Mouse (Mus musculus) right cerebral cortex, adult 18-20 months (tissue): Measurements from ENCODE around the gene Hist1h3g.
"Not testable (repeated sequence)": the region's sequence is repeated elsewhere in the genome, so short reads cannot be mapped to it uniquely, and the experiment has no call there.

Source experiments
- DNase-seq: peaks from one replicate; pipeline ENCODE4 v3.0.0; 2022; ENCODE audit warnings: mixed read lengths

Gene Hist1h3g

DNA sequence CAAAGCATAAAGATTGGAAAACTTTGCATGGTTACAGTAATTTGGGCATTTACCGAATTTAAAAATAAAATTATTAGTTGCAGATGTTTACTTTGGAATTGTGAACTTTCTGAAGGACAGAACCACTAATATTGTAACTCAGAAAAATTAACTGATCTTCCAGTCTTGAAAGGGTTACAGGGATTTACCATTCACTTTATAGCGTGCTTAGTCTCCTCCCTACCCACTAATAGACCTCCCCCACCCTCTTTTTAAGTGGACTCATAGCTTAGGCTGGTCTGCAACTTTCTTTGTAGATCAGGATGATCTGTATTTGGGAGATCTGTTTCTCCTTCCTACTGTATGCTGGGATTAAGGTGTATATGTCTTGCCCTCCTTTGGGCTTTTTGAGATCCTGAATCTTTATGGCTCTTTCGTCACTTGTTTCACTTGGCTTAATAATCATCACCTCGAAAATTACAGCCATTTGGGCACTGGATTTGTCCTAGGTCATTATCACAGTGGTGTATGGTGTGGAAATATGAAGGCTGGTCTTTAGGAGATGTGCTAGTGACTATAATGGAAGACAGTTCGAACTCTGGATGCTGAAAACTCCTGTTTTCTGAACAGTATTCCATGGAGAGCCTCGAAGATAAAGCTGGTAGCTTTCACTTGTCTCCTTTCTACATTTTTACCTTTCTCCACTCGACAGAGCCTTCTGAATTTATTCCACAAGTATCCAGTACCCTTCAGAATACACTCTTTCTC lies 1.0 kb downstream of the Hist1h3g start:
- DNase-seq = no peak

DNA sequence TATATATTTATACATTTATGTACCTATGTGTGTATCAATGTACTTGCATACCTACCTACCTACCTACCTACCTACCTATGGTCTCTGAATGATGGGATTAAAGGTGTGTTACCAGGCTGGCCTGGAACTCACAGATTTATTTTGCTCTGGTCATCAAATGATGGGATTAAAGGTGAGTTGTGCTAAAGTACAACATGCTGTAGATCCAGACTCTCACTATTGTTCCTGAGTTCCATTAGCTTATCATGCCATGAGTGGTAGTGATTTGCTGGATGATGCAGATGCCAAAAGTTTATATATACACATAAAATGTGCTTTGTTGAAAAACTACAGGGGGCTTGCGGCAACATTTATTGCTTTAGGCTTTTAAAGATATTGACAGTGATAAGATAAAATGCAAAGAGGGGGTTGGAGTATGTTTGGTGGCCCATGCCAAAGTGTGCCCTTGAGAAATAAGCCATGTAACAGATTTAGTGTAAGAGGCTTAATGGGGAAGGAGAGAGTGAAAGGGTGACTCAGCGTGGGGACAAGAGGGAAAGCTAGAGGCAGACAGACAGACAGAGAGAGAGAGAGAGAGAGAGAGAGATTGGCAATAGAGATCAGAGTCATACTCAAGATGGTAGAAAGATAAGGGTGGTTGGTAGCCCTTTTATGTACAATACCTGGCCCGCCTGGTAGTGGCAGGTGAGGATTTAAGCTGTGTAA lies 1.9 kb downstream of the Hist1h3g start:
- DNase-seq = no peak

DNA sequence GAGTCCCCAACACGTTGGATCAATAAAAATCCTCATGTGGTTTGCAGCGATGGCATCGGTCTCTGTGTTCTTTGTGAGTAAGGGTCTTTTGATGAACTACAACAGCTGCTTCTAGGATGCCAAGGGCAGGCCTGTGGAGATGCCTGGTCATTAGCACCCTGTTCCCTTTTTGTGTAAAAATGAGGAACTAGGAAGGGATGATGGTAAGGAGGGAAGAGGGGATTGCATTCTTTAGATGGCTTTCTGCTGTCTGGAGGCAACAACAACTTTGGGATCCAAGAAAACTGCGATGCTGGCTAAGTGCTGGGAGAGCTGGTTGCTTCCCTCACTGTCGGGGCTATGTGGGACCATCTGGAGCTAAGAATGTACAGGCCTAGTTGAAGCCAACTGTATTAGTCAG lies 3.0 kb downstream of the Hist1h3g start:
- DNase-seq = no peak

DNA sequence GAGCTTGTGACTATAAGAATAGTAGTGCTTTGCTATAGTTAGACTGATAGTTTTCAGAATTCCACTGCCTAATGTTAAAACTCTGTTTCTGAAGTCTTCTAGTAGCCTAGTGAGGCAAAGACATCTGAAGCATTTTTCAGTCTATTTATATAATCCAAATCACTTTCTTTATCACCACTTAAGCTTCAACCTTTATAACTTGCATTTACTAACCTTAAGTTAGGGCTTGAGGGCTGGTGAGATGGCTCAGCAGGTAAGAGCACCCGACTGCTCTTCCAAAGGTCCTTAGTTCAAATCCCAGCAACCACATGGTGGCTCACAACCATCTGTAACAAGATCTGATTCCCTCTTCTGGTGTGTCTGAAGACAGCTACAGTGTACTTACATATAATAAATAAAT lies 4.6 kb downstream of the Hist1h3g start:
- DNase-seq = not testable (repeated sequence)

DNA sequence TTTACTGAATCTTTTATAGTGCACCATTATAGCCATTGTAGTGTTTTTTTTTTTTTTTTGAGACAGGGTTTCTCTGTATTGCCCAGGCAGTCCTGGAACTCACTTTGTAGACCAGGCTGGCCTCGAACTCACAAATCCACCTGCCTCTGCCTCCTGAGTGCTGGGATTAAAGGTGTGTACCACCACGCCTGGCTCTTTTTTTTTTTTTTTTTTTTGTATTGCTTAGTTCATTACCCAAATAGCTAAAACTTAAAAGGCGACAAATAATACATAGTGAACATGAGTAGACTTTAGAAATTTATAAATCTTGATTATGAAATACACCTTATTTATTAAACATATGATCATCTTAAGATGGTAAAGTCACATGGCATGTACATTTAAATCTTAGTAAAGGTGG lies 6.3 kb downstream of the Hist1h3g start:
- DNase-seq = no peak

DNA sequence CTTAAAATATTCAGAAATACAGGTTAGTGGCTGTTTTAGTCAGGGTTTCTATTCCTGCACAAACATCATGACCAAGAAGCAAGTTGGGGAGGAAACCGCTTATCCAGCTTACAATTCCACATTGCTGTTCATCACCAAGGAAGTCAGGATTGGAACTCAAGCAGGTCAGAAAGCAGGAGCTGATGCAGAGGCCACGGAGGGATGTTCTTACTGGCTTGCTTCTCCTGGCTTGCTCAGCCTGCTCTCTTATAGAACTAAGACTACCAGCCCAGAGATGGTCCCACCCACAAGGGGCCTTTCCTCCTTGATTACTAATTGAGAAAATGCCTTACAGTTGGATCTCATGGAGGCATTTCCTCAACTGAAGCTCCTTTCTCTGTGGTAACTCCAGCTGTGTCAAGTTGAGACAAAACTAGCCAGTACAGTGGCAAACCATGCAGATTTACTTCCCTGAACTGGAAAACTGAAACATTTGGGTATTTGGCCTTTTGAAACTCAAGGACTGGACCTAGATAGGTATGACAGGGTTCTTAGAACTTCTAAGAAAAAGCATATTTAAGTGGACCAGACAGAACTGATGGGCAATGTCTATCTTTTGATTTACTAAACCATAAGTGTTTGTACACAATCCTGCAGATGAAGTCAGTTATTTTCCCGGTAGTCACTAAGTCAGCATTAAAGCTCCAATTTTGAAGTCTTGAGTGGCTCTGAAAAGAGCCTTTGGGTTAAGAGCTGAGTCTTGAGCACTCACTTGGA lies 7.2 kb downstream of the Hist1h3g start:
- DNase-seq = not testable (repeated sequence)

DNA sequence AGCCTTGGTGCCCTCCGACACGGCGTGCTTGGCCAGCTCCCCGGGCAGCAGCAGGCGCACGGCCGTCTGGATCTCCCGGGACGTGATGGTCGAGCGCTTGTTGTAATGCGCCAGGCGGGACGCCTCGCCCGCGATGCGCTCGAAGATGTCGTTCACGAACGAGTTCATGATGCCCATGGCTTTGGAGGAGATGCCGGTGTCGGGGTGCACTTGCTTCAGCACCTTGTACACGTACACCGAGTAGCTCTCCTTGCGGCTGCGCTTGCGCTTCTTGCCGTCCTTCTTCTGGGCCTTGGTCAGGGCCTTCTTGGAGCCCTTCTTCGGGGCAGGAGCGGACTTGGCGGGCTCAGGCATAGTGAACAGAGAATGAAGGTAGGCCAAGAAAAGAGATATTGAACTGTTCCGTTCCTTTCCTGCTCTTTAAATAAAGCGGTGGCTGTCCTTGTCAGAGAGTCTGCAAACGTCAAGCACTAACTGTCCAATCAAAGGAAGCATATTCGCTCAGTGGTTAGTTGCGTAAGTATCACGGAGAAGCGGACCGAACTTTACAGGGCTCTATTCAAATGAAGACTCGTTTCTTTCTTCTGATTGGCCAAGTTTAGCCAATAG lies 7.9 kb downstream of the Hist1h3g start, which contains the start of gene Hist1h2bh:
Hist1h2bh (minus strand) TSS at position 394 of the 609 bp plus-strand sequence.
- peak; percentile 89 for DNase-seq

DNA sequence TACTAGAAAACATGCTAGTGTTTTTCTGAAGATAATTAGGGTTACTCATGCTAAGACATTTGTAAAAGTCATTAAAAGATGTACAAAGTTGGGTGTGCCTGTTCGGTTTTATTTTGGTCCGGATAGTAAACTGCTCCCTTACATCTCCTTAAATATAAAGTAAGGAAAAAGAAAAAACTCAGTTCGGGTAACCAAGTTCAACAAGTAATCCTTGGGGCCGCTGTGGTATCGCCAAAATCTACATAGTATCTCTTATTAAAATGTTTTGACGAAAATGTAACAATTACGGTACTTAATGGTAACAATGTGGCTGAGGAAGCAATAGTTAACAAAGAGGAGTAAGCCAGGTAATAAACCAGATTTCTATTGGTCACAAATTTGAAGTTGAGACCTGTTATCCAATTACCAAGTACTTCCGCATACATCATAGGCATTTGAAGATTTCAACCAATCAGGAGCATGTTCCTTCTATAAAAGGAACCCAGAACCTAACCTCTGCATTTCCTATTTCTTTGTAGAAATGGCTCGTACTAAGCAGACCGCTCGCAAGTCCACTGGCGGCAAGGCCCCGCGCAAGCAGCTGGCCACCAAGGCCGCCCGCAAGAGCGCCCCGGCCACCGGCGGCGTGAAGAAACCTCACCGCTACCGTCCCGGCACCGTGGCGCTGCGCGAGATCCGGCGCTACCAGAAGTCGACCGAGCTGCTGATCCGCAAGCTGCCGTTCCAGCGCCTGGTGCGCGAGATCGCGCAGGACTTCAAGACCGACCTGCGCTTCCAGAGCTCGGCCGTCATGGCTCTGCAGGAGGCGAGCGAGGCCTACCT lies 9.0 kb downstream of the Hist1h3g start, which contains the start of gene Hist1h3f:
Hist1h3f (plus strand) TSS at position 88 of the 822 bp plus-strand sequence.
- DNase-seq = peak; percentile 83

DNA sequence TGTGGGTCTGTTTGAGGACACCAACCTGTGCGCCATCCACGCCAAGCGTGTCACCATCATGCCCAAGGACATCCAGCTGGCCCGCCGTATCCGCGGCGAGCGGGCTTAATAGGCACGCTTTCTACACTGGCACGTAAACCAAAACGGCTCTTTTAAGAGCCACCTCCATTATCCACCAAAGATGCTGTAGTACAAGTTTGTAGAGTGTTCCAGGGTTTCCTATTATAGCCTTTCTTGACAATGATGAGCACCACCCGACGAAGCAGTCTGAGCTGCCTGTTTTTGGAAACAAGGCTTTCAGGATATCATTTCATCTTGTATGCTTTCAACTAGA lies 9.5 kb downstream of the Hist1h3g start:
- DNase-seq = not testable (repeated sequence)

DNA sequence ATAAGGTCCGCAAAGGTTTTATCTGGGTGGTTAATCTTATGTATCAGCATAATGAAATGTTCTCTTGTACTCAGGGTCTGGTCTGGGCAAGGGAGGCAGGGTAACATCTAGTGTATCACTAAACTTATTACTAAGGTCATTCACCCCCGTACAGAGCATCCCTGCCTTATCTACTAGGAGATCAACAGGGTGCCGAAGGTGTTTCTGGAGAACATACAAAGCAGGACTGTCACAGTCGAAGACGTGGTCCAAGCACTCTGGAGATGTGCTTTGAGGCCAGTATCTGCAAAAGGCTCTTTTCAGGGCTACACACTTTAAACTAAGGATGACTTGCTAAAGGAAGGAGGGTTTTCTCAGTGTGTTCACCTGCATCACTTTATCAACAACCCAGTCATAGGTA lies 11.5 kb downstream of the Hist1h3g start:
- no peak for DNase-seq

DNA sequence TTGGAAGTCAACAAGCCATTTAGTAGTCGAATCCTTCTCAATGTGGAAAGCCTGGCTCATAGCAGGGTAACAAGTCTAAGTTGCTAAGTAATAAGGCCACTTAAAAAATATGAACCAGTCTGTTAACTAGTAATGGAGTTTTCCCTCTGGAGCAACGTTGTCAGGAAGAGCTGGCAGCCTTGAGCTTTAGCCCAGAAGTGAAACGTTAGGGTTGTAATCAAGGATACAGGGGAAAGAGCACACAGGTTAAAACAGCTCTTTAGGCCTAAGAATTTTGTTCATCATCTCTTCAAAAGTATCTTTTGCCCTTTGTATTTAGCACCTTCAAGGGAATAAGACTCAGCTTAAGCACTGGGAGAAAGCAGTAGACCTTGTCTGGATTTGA lies 15.5 kb downstream of the Hist1h3g start:
- DNase-seq = no peak

DNA sequence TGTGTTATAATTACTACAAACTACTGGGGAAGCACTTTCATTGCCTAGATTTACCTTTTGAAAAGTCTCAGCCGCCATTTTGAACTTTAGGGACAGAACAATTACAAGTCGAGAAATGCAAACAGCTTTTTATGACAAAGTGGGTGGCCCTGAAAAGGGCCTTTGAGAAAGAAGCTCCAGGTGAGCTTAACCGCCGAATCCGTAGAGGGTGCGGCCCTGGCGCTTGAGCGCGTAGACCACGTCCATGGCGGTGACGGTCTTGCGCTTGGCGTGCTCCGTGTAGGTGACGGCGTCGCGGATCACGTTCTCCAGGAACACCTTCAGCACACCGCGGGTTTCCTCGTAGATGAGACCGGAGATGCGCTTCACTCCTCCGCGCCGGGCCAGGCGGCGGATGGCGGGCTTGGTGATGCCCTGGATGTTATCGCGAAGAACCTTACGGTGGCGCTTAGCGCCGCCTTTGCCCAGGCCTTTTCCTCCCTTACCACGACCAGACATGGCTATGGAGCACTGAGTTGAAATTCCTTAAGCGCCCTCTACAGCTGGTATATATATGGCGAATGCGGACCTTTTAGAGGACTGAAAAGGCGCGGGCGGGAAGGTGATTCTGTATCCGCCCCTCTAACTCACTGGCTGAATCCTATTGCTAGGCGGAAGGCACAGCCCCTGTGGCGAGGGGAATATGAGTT lies 16.1 kb downstream of the Hist1h3g start, which contains the start of gene Hist1h4f:
Hist1h4f (minus strand) TSS at position 503 of the 689 bp plus-strand sequence.
- DNase-seq = peak; percentile 93

DNA sequence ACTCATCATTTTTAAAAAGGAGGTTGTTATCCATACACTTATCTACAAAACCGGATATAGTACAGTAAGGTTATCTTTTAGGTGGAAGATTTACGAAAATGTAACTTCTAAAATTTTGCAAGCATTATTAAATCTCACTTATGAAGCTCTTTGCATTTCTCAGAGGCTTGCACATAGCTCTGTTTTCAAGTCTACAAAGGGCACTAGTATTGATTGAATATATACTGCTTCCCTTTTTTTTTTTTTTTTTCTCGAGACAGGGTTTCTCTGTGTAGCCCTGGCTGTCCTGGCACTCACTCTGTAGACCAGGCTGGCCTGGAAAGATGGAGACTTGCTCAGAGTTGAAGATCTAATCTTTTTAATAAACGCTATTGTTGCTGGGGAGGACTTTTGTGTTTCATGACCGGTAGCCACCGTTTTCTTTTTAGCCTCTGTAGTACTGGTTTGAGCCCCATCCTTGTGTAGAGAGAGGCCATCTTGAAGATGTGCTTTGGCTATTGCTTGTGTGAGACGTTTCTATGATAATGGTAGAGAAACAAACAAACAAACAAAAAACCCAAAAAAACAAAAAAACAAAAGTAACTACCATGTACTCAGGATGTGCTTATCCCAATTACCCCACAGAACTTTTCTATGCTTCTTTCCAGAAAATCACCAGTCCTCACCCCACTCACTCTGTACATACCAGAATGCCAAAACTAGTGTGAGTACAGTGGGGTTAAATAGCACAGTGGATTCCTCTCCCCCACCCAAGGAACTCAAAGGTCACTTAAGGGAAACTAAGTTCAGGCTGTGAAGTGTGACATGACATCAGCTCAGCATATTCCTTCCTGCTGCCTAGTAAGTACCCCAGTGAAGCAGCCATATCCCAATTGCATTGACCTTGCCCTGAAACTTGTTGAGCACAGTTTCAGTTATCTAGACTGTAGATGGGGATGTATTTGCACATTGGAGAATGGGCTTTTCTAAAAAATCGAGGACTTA lies 17.0 kb downstream of the Hist1h3g start:
- DNase-seq = no peak

DNA sequence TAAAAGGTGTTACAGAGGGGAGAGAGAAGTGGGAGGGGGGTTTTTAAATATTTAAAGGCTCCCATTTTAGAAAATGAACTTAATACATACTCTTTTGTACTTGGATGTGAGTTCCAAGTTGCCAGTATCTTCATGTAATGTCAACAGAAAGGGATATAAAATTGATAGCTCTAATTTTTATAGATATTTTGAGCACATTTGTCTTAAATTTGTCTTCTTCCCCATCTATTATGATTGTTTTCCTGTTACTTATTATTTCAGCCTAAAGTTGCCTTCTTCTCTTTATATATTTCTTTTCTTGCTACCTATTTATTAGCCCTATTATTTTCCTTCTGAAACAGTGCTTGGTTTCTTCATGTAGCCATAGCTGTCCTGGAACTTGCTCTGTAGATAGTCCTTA lies 17.7 kb downstream of the Hist1h3g start, which contains the start of gene Hist1h1d:
Hist1h1d (plus strand) TSS at position 301 of the 400 bp plus-strand sequence.
- no peak for DNase-seq

DNA sequence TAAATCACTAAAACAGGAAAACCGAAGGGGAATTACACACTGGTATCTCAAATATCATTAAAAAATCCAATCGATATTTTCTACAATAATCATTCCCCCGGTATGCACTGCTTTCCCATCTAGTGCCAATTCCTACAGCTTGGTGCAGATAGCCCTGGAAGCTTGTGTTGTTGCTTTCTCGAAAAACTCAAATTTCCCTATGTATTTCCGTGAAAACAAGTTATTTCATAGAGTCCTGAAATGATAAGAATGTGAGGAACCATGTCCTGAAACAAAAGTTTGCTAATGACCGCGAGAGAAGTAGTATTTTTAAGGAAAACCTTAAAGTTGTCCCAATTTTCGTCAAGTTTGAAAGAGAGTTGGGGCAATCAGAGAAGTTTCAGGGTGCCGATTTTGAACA lies 19.2 kb downstream of the Hist1h3g start:
- no peak for DNase-seq

DNA sequence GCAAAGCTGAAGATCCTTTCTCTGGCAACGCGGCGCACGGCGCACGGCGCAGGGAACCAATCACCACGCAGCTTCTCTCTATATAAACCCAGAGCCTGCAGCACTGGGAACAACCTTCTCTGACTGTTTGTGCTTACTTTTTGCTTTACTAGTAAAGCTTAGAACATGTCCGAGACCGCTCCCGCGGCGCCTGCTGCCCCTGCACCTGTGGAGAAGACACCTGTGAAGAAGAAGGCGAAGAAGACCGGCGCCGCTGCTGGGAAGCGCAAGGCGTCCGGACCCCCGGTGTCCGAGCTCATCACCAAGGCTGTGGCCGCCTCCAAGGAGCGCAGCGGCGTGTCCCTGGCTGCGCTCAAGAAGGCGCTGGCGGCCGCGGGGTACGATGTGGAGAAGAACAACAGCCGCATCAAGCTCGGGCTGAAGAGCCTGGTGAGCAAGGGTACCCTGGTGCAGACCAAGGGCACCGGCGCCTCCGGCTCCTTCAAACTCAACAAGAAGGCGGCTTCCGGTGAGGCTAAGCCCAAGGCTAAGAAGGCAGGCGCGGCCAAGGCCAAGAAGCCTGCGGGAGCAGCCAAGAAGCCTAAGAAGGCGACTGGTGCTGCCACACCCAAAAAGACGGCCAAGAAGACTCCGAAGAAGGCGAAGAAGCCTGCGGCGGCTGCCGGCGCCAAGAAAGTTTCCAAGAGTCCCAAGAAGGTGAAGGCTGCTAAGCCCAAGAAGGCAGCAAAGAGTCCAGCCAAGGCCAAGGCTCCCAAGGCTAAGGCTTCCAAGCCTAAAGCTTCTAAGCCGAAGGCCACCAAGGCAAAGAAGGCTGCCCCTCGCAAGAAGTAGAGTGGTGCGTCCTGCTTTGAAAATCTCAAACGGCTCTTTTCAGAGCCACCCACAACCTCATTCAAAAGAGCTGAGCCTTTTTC lies 20.0 kb downstream of the Hist1h3g start:
- peak; percentile 86 for DNase-seq

DNA sequence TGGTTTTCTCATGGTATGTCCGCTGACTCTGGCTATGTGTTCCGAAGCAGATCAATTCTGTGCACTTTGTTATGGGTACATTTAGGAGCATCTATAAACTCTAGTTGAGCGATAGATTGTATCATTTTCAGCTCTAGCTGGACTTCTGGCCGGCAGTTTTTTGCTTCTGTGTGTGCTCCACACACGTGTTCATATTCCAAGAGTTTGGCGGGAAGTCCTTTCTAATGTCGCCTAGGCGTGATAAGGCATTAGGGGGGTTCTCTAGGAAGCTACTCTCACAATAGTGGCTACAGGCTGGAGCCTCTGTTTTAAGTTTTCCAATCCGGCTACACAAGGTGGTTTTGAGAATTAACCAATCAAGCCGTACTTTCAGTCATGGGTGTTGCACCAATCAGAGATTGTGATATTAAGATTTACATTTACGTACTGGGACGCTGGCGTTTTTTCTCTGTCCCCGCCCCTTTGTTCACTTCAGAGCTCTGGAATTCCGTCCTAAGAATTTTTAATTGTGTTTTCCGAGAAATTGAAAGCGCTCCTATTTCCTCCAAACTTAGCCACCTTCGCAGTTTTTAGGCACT lies 20.7 kb downstream of the Hist1h3g start:
- peak; percentile 80 for DNase-seq

DNA sequence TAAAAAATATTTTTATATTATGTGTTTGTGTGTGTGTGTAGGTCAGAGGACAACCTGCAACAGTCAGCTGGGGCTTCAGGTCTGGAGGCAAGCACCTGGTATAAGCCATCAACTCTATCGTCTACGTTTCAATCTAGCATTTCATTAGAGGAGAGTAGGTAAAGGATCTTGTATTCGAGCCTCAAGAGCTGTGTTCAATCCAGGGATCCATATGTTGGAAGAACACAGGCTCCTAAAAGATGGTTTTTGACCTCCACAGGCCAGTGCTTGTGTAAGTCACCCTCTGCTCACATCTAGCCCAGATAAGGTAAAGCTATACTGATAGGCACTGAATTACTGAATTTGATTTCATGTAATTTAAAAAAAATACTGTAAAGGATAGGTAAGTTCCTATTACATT lies 21.7 kb downstream of the Hist1h3g start:
- DNase-seq = no peak

DNA sequence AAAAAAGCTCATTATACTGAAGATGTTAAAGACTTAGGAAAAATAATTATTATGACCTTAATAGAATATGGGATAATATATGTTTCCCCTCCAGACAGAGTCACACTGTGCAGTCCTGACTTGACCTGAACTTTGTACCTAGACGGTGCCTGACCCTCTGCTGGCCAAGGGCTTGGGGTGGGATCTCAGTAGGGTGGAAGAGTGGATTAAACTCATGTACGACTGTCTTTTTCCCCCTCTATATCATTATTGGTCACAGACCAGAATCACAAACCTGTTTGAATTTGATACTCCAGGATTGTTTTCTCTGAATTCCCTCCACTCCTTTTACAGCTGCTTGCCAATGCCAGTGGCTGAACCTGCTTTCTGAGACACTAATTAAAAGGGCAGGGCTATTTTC lies 25.5 kb downstream of the Hist1h3g start:
- not testable (repeated sequence) for DNase-seq
